Mouse (Mus musculus) hindbrain, embryonic 12.5 days (tissue): Measurements from ENCODE around the gene Bud31. TPM values are rescaled to one million over a fixed set of nuclear protein-coding genes. Genes with fewer than 3 reads are reported as not detected.
"Not testable (repeated sequence)": the region's sequence is repeated elsewhere in the genome, so short reads cannot be mapped to it uniquely, and the experiment has no call there.

ENCODE experiments used
- ATAC-seq: fragments of 200-750 bp; cut with Nextera tagmentation; 2 replicates; pipeline ENCODE4 v1.8.0; 2017; ENCODE audit warnings: moderate TSS enrichment; ENCODE audit not compliant: low FRiP score
- H3K27ac ChIP-seq: fragments of 300-500 bp; sonication (generic); 2 replicates; pipeline ENCODE4 v1.5.1; 2016; ENCODE audit warnings: mild to moderate bottlenecking
- H3K27me3 ChIP-seq: fragments of 300-500 bp; sonication (generic); 2 replicates; pipeline ENCODE4 v1.6.1; 2016; ENCODE audit warnings: mild to moderate bottlenecking
- H3K36me3 ChIP-seq: fragments of 300-500 bp; sonication (generic); 2 replicates; pipeline ENCODE4 v1.6.1; 2016; ENCODE audit warnings: mild to moderate bottlenecking
- H3K4me1 ChIP-seq: fragments of 300-500 bp; sonication (generic); 2 replicates; pipeline ENCODE4 v1.6.1; 2016
- H3K4me2 ChIP-seq: fragments of 300-500 bp; sonication (generic); replicated peaks from 2 replicates; pipeline ENCODE4 v1.6.1; 2016; ENCODE audit warnings: mild to moderate bottlenecking
- H3K4me3 ChIP-seq: fragments of 300-500 bp; sonication (generic); 2 replicates; pipeline ENCODE4 v1.5.1; 2016; ENCODE audit warnings: mild to moderate bottlenecking
- H3K9ac ChIP-seq: fragments of 300-500 bp; sonication (generic); 2 replicates; pipeline ENCODE4 v1.6.1; 2016; ENCODE audit warnings: mild to moderate bottlenecking, moderate library complexity
- H3K9me3 ChIP-seq: fragments of 300-500 bp; sonication (generic); replicated peaks from 2 replicates; pipeline ENCODE4 v1.6.1; 2016; ENCODE audit warnings: mild to moderate bottlenecking
- WGBS: fragments of 180-500 bp; shearing (Covaris S2); methylation state at CpG from one replicate; pipeline ENCODE4 v1.1.7; 2016; 5-methylcytosine and 5-hydroxymethylcytosine counted together
- polyA plus RNA-seq: library from polyadenylated mRNA; unstranded; fragments of >200 nt; fragmentation: Nextera tagmentation; extraction: Ambion mirVana; gene quantifications from 2 replicates; pipeline ENCODE4 v1.2.1, GENCODE M21; 2016

Bud31 gene
- polyA plus RNA-seq, 1 experiment from 2014 or later, result 215 TPM

DNA sequence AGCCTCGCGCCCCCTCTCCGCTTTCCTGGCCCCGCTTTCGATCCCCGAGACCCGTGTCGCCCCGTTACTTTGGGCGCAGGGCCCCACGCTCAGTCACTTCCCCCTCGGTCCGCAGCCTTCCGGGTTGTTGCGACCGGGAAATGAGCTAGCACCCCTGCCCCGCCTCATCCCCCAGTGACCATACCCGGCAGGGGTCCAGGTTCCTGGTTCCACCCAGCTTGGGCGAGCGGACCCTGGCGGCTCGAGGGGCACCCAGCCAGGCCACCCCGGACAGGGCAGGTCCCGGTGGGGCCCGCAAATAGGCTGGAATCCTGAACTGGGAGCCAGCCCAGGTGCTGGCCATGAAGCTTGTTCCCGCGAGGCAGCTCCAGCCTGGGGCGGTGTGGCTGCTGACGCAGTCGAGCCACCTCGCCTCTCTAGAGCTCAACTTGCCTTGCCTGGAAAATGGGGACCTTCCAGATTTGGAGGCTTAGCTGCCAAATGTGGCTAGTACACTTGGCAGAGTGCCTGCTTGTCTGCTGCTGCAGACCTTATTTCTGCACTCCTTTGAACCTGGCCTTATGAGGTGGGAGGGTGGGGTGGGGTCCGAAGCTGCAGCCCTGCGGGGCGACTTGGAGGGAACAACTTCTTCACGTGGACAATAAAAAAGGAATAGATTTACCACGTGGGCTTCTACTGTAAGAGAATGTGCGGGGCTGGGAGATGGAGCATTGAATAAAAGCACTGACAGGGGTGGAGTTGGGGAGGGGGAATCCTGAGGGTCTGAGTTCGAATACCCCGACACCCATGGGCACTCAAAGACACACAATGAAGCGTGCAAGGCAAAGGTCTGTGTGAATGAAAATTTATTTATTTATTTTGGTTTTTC lies 25.3 kb upstream of the Bud31 start:
- ATAC-seq, result peak; percentile 32; the same call in 1 of the 2 replicates
- 19% methylated on average over 38 of the region's 40 CpGs for WGBS

DNA sequence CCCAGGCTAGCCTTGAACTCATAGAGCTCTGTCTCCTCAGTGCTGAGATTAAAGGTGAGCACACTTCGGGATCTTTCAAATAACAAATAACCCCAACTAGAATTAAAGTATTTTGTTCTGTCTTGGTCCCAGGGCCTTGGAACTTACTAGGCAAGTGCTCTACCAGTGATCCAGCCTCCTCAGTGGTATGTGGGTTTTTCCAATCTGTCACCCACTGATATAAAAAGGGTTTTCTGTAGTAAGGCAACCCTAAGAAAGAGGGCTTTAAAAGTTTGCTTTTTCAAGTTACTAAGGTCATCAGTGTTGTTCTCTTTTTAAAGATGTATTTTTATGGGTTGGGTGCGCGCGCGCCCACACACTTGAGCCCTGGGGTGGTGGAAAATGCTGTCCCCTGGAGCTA lies 24.4 kb upstream of the Bud31 start:
- Histone ChIP-seq H3K4me2 (no peak overlapping the region), H3K9me3 (peaks cover 4% of the 10 kb centered on the region; the same call in 1 of the 2 replicates), H3K4me1 (peaks cover 12% of the 10 kb centered on the region), H3K27ac (no peak overlapping the region), H3K27me3 (peaks cover 30% of the 10 kb centered on the region), H3K9ac (no peak overlapping the region), H3K36me3 (peaks cover 11% of the 10 kb centered on the region), H3K4me3 (no peak overlapping the region)
- WGBS, result 95% methylated on average over 5 of the region's 5 CpGs
- ATAC-seq, result no peak

More for the DNA sequence above, 25.3 kb upstream of the Bud31 start:
- H3K9me3 ChIP-seq, result peaks cover 4% of the 10 kb centered on the region; the same call in 1 of the 2 replicates
- H3K4me3 ChIP-seq, result peak overlapping the region; percentile 46
- H3K4me1 ChIP-seq, result peaks cover 12% of the 10 kb centered on the region
- no peak overlapping the region for H3K27ac ChIP-seq
- H3K9ac ChIP-seq, result peak overlapping the region; percentile 64
- peaks cover 30% of the 10 kb centered on the region for H3K27me3 ChIP-seq
- peak overlapping the region; percentile 75 for H3K4me2 ChIP-seq
- peaks cover 20% of the 10 kb centered on the region for H3K36me3 ChIP-seq

DNA sequence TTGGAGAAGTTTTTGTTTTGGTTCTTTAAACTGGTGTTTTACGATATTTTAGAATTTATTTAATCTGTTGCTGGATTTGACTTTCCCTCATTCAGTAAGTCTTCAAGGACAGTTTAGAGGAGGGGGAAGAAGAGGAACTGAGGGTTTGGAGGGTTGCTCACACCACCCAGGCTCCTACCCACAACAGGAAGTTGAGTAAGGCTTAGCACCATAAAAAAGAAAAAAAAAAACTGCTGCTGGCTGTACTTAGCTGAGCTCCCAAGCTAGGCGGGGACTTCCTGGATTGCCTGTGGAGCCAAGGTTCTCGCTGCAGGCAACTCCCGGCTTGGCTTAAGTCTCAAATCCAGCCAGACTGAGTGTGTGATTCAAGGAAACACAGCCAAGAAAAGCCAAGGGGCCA lies 23.8 kb upstream of the Bud31 start:
- no peak for ATAC-seq
- Histone ChIP-seq H3K4me2 (no peak overlapping the region), H3K27ac (no peak overlapping the region), H3K36me3 (peaks cover 6% of the 10 kb centered on the region), H3K4me1 (peaks cover 12% of the 10 kb centered on the region), H3K4me3 (no peak overlapping the region), H3K9me3 (peaks cover 4% of the 10 kb centered on the region; the same call in 1 of the 2 replicates), H3K27me3 (peaks cover 30% of the 10 kb centered on the region), H3K9ac (no peak overlapping the region)
- WGBS, result 50% methylated on average over 4 of the region's 4 CpGs

DNA sequence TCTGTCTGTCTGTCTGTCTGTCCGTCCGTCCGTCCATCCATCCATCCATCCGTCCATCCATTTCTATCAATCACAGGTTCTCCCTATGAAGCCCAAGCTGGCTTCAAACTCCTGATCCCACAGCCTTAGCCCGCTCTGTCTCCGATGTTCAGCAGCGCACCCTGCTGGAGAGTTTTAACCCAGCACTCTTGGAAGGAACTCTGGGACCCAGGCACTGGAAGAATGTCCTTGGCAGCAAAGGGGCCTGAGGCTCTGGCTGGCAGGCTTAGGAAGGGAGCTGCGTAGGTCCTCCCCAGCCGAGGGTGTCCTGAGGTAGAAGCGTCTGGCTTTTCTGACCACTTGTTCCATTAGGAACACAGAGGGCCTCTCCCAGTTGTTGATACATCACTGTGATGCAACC lies 23.2 kb upstream of the Bud31 start:
- ATAC-seq, result no peak
- Histone ChIP-seq H3K27ac (no peak overlapping the region), H3K4me2 (no peak overlapping the region), H3K36me3 (0 out of 2 replicates have a peak, but pooled peaks cover 2% of the 10 kb centered on the region), H3K9me3 (peaks cover 4% of the 10 kb centered on the region; the same call in 1 of the 2 replicates), H3K9ac (no peak overlapping the region), H3K4me3 (no peak overlapping the region), H3K4me1 (peaks cover 12% of the 10 kb centered on the region), H3K27me3 (peaks cover 30% of the 10 kb centered on the region)
- WGBS, result 45% methylated on average over 10 of the region's 10 CpGs

GRCm38 (mm10) chr5:145118005-145118404 lies 22.2 kb upstream of the Bud31 start:
- Histone ChIP-seq H3K36me3 (peaks cover 1% of the 10 kb centered on the region), H3K9ac (no peak overlapping the region), H3K27ac (no peak overlapping the region), H3K27me3 (peaks cover 26% of the 10 kb centered on the region), H3K4me3 (no peak overlapping the region), H3K9me3 (peaks cover 4% of the 10 kb centered on the region; the same call in 1 of the 2 replicates), H3K4me1 (peaks cover 12% of the 10 kb centered on the region), H3K4me2 (no peak overlapping the region)
- no peak for ATAC-seq
- 63% methylated on average over 6 of the region's 6 CpGs for WGBS

GRCm38 (mm10) chr5:145118461-145118860 lies 21.7 kb upstream of the Bud31 start:
- Histone ChIP-seq H3K36me3 (peaks cover 5% of the 10 kb centered on the region), H3K27me3 (peaks cover 25% of the 10 kb centered on the region), H3K4me2 (no peak overlapping the region), H3K9ac (no peak overlapping the region), H3K4me3 (no peak overlapping the region), H3K9me3 (peaks cover 4% of the 10 kb centered on the region; the same call in 1 of the 2 replicates), H3K27ac (no peak overlapping the region), H3K4me1 (peaks cover 12% of the 10 kb centered on the region)
- ATAC-seq, result no peak
- 88% methylated on average over 5 of the region's 5 CpGs for WGBS

DNA sequence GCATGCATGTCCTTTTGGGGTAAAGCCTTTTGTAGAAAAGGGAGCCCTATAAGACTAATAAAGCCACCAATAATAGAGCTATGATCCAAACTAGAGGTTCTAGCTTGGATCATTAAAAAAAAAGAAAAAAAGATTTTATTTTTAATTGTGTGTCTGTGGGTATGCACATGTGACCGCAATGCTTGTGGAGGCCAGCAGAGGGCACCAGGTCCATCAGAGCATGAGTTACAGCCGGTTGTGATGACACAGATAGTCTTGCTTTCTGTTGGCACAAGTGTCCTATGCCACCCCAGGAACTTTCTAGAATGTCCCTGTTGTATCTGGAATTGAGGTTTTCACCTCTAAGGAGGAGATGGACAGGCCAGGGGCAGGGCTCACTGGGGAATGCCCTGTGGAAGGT lies 20.8 kb upstream of the Bud31 start:
- H3K9me3 ChIP-seq, result peaks cover 4% of the 10 kb centered on the region; the same call in 1 of the 2 replicates
- no peak overlapping the region for H3K4me3 ChIP-seq
- ATAC-seq, result no peak
- peaks cover 16% of the 10 kb centered on the region for H3K27me3 ChIP-seq
- 88% methylated on average over 2 of the region's 2 CpGs for WGBS
- peaks cover 14% of the 10 kb centered on the region for H3K36me3 ChIP-seq
- no peak overlapping the region for H3K4me2 ChIP-seq
- H3K4me1 ChIP-seq, result peaks cover 6% of the 10 kb centered on the region
- H3K9ac ChIP-seq, result no peak overlapping the region
- no peak overlapping the region for H3K27ac ChIP-seq

- peaks cover 4% of the 10 kb centered on the region; the same call in 1 of the 2 replicates for H3K9me3 ChIP-seq
- H3K4me3 ChIP-seq, result no peak overlapping the region
- H3K4me2 ChIP-seq, result no peak overlapping the region
- H3K4me1 ChIP-seq, result no peaks in the 10 kb centered on the region; the same call in 1 of the 2 replicates
- H3K27me3 ChIP-seq, result peaks cover 1% of the 10 kb centered on the region; the same call in 1 of the 2 replicates
- no peak overlapping the region for H3K9ac ChIP-seq
- H3K36me3 ChIP-seq, result peaks cover 29% of the 10 kb centered on the region
- H3K27ac ChIP-seq, result no peak overlapping the region
- no peak for ATAC-seq
- 69% methylated on average over 7 of the region's 7 CpGs for WGBS
Measured at GRCm38 (mm10) chr5:145120921-145121320, 19.2 kb upstream of the Bud31 start.

DNA sequence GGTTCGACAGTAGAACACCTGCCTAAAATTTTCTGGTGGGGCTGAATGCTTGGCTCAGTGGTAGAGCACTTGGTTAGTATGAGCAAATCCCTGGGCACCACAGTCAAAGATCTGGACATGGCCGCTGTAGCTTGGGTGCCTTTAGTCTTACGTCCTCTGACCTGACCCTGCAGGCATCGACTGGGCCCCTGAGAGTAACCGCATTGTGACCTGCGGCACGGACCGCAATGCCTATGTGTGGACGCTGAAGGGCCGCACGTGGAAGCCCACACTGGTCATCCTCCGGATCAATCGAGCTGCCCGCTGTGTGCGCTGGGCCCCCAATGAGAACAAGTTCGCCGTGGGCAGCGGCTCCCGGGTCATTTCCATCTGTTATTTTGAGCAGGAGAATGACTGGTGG lies 16.8 kb upstream of the Bud31 start:
- Histone ChIP-seq H3K4me2 (no peak overlapping the region), H3K4me1 (no peaks in the 10 kb centered on the region), H3K36me3 (peaks cover 50% of the 10 kb centered on the region), H3K27me3 (no peaks in the 10 kb centered on the region), H3K9me3 (peaks cover 4% of the 10 kb centered on the region; the same call in 1 of the 2 replicates), H3K4me3 (no peak overlapping the region), H3K9ac (no peak overlapping the region), H3K27ac (no peak overlapping the region)
- ATAC-seq, result no peak
- WGBS, result 96% methylated on average over 19 of the region's 19 CpGs

DNA sequence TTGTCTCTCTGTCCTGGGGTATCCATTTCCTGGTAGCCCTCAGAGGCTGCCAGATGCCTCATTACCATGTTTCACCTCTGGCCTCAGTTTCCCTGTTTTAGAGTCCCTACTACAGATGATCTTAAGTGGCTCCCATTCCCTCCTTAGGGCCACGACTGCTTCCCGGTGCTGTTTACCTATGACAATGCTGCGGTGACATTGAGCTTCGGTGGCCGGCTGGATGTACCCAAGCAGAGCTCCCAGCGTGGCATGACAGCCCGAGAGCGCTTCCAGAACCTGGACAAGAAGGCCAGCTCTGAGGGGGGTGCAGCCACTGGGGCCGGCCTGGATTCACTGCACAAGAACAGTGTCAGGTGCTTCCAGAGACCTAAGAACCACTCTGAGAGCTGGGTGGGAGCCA lies 13.6 kb upstream of the Bud31 start:
- no peaks in the 10 kb centered on the region for H3K4me1 ChIP-seq
- no peak for ATAC-seq
- peaks cover 82% of the 10 kb centered on the region for H3K36me3 ChIP-seq
- H3K4me2 ChIP-seq, result no peak overlapping the region
- no peaks in the 10 kb centered on the region for H3K27me3 ChIP-seq
- H3K27ac ChIP-seq, result no peak overlapping the region
- no peaks in the 10 kb centered on the region for H3K9me3 ChIP-seq
- H3K9ac ChIP-seq, result no peak overlapping the region
- H3K4me3 ChIP-seq, result no peak overlapping the region
- WGBS, result 95% methylated on average over 9 of the region's 9 CpGs

GRCm38 (mm10) chr5:145129124-145129523 lies 11.0 kb upstream of the Bud31 start:
- WGBS, result 91% methylated on average over 4 of the region's 4 CpGs
- no peak for ATAC-seq
- H3K4me1 ChIP-seq, result no peaks in the 10 kb centered on the region
- H3K27me3 ChIP-seq, result no peaks in the 10 kb centered on the region
- no peak overlapping the region for H3K4me2 ChIP-seq
- no peak overlapping the region for H3K4me3 ChIP-seq
- H3K36me3 ChIP-seq, result peaks cover 95% of the 10 kb centered on the region
- H3K9me3 ChIP-seq, result no peaks in the 10 kb centered on the region
- no peak overlapping the region for H3K9ac ChIP-seq
- no peak overlapping the region for H3K27ac ChIP-seq

GRCm38 (mm10) chr5:145129773-145130172 lies 10.4 kb upstream of the Bud31 start:
- not testable (repeated sequence) for ATAC-seq, H3K27me3 ChIP-seq, H3K9ac ChIP-seq, H3K27ac ChIP-seq, H3K4me3 ChIP-seq, H3K9me3 ChIP-seq, H3K4me1 ChIP-seq, H3K4me2 ChIP-seq
- H3K36me3 ChIP-seq, result peaks cover 95% of the 10 kb centered on the region
- WGBS, result 93% methylated on average over 4 of the region's 6 CpGs
